Mouse (Mus musculus) heart, postnatal 36 days (tissue): ENCODE measurements at regions not wholly inside any gene's neighbourhood (a gene's known extent, or its start where the extent isn't known, plus 50 kb on each side); places are given as distances from the start of the nearest gene placed in this dataset.
"Not testable (repeated sequence)": the region's sequence is repeated elsewhere in the genome, so short reads cannot be mapped to it uniquely, and the experiment has no call there.

Experiments used
- DNase-seq, 2 experiments: peaks; one replicate each; pipeline ENCODE4 v3.0.0; 2021 to 2022
- intact Hi-C: fragments of 180-260 bp; cut with DNase I; formaldehyde crosslinking; loops from one replicate; pipeline ENCODE4 v1.15.1; 2025

- intact Hi-C loops: no loop called here
- no peak for DNase-seq
These were observed 91.5 kb upstream of the Gm5148 start for GRCm38 (mm10) chr3:37815771-37816170.

GRCm38 (mm10) chr3:37812936-37813335 is 88.6 kb upstream of the Gm5148 start:
- intact Hi-C loops: no loop called here
- DNase-seq: no peak

DNA sequence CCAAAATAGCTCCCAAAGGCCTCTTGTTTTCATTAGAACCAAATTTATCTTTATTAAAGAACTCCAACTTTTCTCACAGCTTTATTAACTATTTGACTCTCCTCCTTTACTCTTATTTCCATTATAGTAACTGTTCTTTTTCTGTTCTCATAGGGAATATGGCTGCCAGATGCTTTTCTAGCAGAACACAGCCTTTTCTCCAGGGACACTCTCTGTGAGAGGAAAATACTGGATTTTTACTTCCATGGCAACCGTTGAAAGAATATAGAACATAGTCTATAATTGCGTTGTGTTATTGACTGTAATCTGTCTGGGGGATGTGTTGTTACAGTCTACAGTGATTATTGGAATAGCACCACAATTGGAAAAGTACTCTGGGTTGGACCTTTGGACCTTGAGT is 87.1 kb upstream of the Gm5148 start:
- DNase-seq: no peak
- intact Hi-C loops: no loop called here

DNA sequence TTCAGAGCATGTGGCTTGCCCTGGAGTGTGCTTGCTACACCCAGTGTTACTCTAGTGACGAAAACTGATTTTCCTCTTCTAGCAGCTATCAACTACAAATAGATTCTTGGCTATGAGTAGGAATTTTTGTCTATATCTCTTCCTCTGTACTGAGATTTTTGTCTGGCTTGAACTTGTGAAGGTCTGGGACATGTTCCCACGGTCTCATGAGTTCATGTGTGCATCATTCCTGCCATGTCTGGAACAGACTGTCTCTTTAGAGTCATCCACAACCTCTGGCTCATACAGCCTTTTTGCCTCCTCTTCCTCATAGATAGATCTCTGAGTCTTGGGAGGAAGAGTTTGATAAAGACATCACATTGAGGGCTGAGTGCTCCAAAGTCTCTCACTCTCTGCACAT is 86.5 kb upstream of the Gm5148 start:
- intact Hi-C loops: no loop called here
- no peak for DNase-seq

GRCm38 (mm10) chr3:37805805-37806148 is 81.5 kb upstream of the Gm5148 start:
- intact Hi-C loops: no loop called here
- DNase-seq: no peak

DNA sequence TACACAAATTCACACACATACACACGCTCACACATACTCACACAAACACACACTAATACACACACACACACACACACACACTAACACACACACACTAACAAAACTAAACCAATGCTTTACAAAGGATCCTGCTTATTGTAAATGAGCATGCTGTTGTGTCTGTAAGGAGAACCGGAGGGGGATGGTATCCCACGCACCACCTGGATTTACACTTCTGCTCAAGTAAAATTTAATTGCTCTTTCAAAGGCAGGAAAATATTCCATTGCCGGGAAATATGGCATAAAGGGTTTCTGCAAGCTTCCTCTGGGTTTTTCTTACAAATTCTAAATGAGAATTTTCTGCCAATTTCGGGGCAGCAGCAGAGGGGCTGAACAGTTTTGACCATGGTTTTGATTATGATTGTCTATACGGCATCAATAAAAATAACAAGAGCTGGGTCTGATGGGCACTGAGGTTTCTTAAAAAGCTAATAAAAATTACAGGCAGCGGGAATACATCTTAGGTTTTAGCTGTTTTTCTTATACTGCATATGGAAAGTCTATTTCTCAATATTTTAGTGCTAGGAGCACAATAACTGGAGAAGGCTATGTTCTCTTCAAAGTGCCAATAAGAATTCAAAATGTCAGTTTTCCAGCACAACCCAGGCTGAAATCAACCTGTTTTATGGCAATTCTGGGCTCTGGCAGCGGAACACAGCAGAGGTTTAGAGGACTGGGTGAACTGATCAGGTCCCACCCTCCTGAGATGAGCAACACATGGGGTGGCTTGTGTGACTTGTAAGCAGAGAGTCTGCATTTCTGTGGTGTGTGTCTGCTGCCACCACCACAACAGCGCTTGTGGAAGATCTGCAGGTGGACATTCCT is 80.9 kb upstream of the Gm5148 start:
- DNase-seq: no peak
- intact Hi-C loops: no loop called here

DNA sequence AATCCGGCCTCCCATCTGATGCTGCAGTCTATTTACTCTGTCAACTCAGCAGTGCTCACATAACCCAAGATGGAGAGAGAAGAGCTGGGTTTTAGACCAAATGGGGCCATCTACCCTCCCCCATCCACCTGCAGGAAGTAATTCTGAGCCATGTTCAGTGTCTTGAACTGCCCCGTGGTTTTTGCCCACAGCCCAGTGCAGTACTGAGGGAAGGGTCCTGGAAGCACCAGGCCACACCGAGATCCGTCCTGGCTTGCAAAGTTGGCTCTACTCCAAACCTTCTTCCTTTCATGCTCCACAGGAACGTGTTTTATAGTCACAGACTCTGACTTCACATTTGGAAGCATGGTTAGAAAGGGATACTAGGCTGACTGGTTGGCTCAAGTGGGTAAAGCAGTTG is 80.0 kb upstream of the Gm5148 start:
- DNase-seq: no peak
- intact Hi-C loops: no loop called here

DNA sequence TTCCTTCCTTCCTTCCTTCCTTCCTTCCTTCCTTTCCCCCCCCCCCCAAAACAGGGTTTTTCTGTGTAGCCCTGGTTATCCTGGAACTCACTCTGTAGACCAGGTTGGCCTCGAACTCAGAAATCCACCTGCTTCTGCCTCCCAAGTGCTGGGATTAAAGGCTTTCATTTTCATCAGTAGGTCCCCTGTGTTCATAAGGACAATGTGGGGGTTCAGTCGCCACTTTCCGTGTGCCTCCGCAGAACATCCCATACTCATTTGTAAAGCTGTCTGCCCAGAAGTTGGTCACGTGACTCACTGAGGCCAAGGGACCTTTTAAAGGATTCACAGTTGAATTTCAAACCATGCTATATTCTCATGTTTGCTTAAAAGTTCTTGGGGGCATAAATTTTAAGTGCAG is 79.5 kb upstream of the Gm5148 start:
- DNase-seq, intact Hi-C loops: not testable (repeated sequence)

- DNase-seq: no peak
- intact Hi-C loops: no loop called here
These were observed 77.3 kb upstream of the Gm5148 start for GRCm38 (mm10) chr3:37801551-37801950.

GRCm38 (mm10) chr3:37799809-37800208 is 75.5 kb upstream of the Gm5148 start:
- DNase-seq: no peak
- intact Hi-C loops: no loop called here

GRCm38 (mm10) chr3:37789711-37790110 is 65.4 kb upstream of the Gm5148 start:
- intact Hi-C loops: no loop called here
- DNase-seq: no peak

GRCm38 (mm10) chr3:37789143-37789697 is 64.9 kb upstream of the Gm5148 start:
- intact Hi-C loops: no loop called here
- DNase-seq: no peak

DNA sequence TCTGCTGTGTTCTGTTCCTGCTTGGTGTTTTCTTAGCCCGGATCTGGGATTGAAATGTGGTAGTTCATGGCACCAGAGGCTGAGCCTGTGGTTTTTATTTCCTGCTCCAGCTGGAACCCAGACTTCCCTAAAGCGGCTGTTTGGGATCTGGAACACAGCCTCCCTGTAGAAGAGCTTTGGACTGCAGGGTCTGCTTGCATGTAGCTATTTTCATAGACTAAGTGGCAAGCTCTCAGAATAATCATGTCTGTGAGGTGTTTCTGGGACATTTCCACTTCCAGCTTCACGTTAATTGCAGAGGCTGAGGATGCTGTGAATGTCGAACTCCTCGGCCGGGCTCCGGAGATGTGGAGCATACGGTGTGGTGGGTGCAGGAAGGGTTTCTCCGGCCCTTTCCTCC is 64.1 kb upstream of the Gm5148 start:
- intact Hi-C loops: no loop called here
- no peak for DNase-seq

DNA sequence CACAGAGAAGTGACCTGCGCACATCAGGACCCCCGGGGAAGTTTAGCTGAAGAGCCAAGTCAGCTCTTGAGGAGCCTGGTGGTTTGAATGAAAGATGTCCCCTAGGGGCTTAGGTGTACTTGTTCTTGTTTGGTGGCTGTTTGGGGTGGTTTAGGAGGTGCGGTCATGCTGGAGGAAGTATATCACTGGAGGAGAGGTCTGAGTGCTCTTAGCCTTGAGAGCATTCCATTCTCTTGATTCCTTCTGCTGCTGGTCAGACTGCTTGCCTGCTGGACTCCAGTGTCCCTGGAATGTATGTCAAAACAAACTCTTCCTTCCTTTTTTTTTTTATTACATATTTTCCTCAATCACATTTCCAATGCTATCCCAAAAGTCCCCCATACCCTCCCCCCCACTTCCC is 62.5 kb upstream of the Gm5148 start:
- no peak for DNase-seq

DNA sequence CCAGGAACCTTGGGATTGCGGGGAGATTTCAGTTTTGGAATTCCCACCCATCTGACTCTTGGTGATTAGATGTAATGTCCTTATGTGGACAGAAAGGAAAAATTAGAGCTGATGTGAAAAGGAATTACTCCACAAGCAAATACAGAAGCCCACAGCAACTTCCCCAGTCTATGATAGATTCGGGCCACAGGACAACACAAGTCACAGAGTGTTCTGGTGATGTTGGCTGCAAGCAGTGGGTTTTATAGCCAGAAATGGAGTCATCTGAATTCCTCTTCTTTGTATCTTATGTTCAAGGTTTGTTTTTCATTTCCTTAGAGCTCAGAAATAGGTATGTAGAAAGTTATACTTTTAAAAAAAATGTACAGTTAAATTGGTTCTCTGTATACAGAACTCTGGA is 56.8 kb upstream of the Gm5148 start:
- no peak for DNase-seq
- intact Hi-C loops: no loop called here

More for the DNA sequence above, 62.5 kb upstream of the Gm5148 start:
- intact Hi-C loops: no loop called here

GRCm38 (mm10) chr3:37779867-37780475 is 55.7 kb upstream of the Gm5148 start:
- intact Hi-C loops: no loop called here
- DNase-seq: no peak

GRCm38 (mm10) chr3:37778386-37778785 is 54.1 kb upstream of the Gm5148 start:
- intact Hi-C loops: no loop called here

GRCm38 (mm10) chr3:37776224-37776623 is 51.9 kb upstream of the Gm5148 start:
- intact Hi-C loops: no loop called here
- no peak for DNase-seq

More at GRCm38 (mm10) chr3:37778386-37778785, 54.1 kb upstream of the Gm5148 start:
- no peak for DNase-seq
